Mouse (Mus musculus): Measurements from ENCODE around the gene Kank1. TPM values are rescaled to one million over a fixed set of nuclear protein-coding genes. Genes with fewer than 3 reads are reported as not detected.
A peak's percentile ranks its signal among the peaks of the same experiment; 100 is the strongest.

Gene Kank1
- polyA plus RNA-seq, 1 experiment from 2014 or later, result 2.4 TPM

DNA sequence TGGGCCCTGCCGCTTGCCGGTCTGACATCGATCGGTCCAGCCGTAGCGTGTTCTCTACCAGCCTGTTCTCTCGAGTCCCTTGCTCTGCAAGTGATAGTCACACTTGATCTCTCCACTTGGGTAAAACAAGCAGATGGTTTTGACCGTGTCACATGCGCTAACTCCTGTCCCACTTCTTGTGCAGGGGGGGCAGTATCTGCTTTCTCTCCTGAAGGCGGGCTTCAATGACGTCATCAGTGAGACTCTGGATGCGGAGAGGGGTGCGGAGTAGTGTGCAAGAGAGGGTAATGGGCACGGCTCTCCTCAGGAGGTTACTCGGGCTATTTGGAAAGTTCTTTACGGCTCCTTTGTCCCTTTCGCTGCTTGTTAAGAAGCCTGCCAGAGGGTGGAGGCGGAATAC, 151.1 kb downstream of the Kank1 start:
- Histone ChIP-seq H3K36me3 (ENCODE audit: control insufficient read depth, insufficient read depth, low read length) (no peaks in the 10 kb centered on the region), H3K27ac (ENCODE audit: low read depth, low read length) (no peak overlapping the region), H3K27me3 (replicated peaks; ENCODE audit: control insufficient read depth, insufficient read depth, low read length) (no peaks in the 10 kb centered on the region), H3K4me1 (ENCODE audit: control insufficient read depth, insufficient read depth, low read length) (0 out of 2 replicates have a peak, but pooled peaks cover 5% of the 10 kb centered on the region), H3K4me3 (ENCODE audit: low read depth, low read length) (no peak overlapping the region), H3K9ac (ENCODE audit: low read length) (no peak overlapping the region), H3K9me3 (replicated peaks; ENCODE audit: control insufficient read depth, low read length) (no peaks in the 10 kb centered on the region), H3K4me2 (ENCODE audit: low read length) (no peak overlapping the region)
- ATAC-seq (no peak), DNase-seq (ENCODE audit: low spot score) (no peak)
- 76% methylated on average over 18 of the region's 18 CpGs for WGBS

DNA sequence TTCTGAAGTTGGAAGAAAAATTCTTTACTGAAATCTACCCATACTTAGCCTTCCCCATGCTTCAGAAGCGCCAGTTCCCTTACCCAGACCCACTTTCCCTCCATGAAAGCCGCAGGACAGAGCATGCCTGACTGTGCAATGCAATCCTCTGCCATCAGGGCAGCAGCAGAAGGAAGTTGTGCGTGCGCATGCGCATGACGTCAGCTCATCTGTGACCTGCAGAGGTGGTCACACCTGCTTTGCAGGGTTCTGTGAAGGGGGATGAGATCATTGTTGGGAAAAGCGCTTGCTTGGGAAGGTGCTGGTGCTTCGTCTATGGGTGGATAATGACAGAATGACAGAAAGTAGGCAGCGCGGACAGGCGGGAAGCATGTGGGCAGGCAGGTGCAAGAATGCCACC, 155.4 kb downstream of the Kank1 start:
- no peak for ATAC-seq
- peaks cover 3% of the 10 kb centered on the region; the same call in 1 of the 2 replicates for H3K4me1 ChIP-seq (ENCODE audit: control insufficient read depth, insufficient read depth, low read length)
- H3K27ac ChIP-seq (ENCODE audit: low read depth, low read length), result no peak overlapping the region
- H3K9ac ChIP-seq (ENCODE audit: low read length), result no peak overlapping the region
- no peaks in the 10 kb centered on the region for H3K27me3 ChIP-seq (replicated peaks; ENCODE audit: control insufficient read depth, insufficient read depth, low read length)
- DNase-seq (ENCODE audit: low spot score), result no peak
- H3K4me3 ChIP-seq (ENCODE audit: low read depth, low read length), result no peak overlapping the region
- H3K9me3 ChIP-seq (replicated peaks; ENCODE audit: control insufficient read depth, low read length), result no peaks in the 10 kb centered on the region
- no peak overlapping the region for H3K4me2 ChIP-seq (ENCODE audit: low read length)
- H3K36me3 ChIP-seq (ENCODE audit: control insufficient read depth, insufficient read depth, low read length), result no peaks in the 10 kb centered on the region
- WGBS, result 93% methylated on average over 11 of the region's 11 CpGs

DNA sequence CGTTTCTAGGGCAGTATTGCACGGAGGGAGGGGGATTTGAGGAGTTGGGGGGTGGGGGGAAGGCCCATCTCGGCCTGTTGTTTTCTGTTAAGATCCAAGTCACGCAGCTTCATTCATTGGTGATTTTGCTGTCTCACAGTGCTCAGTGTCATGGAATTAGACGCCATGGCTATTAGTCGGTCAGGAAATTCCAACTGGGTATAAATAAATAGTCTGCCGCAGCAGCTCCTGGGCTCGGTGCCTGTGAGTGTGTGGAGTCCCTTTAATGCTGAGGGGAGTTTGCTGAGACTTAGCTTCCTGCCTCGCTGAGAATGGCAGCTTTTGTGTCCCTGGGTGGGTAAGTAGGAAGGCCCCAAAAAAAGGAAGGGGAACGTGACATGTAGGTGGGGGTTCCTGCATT, 158.3 kb downstream of the Kank1 start:
- no peak overlapping the region for H3K4me2 ChIP-seq (ENCODE audit: low read length)
- no peaks in the 10 kb centered on the region for H3K36me3 ChIP-seq (ENCODE audit: control insufficient read depth, insufficient read depth, low read length)
- WGBS, result 28% methylated on average over 10 of the region's 10 CpGs
- no peak overlapping the region for H3K9ac ChIP-seq (ENCODE audit: low read length)
- ATAC-seq, result peak; percentile 58; the same call in 1 of the 2 replicates
- H3K27me3 ChIP-seq (replicated peaks; ENCODE audit: control insufficient read depth, insufficient read depth, low read length), result no peaks in the 10 kb centered on the region
- no peak overlapping the region for H3K4me3 ChIP-seq (ENCODE audit: low read depth, low read length)
- H3K9me3 ChIP-seq (replicated peaks; ENCODE audit: control insufficient read depth, low read length), result no peaks in the 10 kb centered on the region
- peak; percentile 71 for DNase-seq (ENCODE audit: low spot score)
- no peak overlapping the region; the same call in 1 of the 2 replicates for H3K27ac ChIP-seq (ENCODE audit: low read depth, low read length)
- H3K4me1 ChIP-seq (ENCODE audit: control insufficient read depth, insufficient read depth, low read length), result peaks cover 10% of the 10 kb centered on the region

GRCm38 (mm10) chr19:25396709-25397266, 160.0 kb downstream of the Kank1 start:
- 86% methylated on average over 6 of the region's 6 CpGs for WGBS
- H3K36me3 ChIP-seq (ENCODE audit: control insufficient read depth, insufficient read depth, low read length), result no peaks in the 10 kb centered on the region

DNA sequence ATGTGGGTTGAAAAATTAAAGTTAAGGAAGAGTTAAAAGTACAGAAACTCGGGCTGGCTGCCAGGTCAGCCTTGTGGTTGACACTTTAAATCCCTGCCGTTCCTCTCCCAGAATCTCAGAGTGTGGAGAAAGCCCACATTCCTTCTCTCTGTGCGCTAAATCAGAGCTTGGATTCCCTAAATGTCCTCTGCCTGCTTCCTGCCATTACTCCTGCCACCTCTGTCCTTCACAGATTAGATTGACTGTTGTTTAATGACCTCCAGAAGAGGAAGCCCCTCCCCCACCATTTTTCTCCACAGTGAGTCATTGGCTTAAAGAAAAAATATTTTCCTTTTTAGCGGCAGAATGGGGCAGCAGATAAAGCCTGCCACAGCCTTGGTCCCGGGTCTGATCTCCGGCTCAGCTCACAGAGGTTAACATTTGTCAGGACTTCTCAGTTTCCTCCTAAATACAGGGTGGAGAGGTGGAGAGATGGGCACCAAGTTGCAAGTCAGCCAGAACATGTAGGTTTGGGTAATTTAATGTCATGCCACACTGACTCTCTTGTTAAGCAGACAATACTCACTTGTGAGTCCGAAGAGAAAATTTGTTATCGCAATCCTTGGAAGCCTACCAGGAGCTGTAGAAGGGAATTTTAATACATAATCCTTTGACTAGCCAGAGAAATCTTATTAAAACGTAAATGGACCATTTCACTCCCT, 162.9 kb downstream of the Kank1 start:
- Histone ChIP-seq H3K9me3 (replicated peaks; ENCODE audit: control insufficient read depth, low read length) (no peaks in the 10 kb centered on the region), H3K27ac (ENCODE audit: low read depth, low read length) (no peak overlapping the region), H3K27me3 (replicated peaks; ENCODE audit: control insufficient read depth, insufficient read depth, low read length) (no peaks in the 10 kb centered on the region), H3K4me2 (ENCODE audit: low read length) (peak overlapping the region; percentile 6), H3K36me3 (ENCODE audit: control insufficient read depth, insufficient read depth, low read length) (no peaks in the 10 kb centered on the region), H3K4me3 (ENCODE audit: low read depth, low read length) (no peak overlapping the region), H3K9ac (ENCODE audit: low read length) (no peak overlapping the region), H3K4me1 (ENCODE audit: control insufficient read depth, insufficient read depth, low read length) (peaks cover 22% of the 10 kb centered on the region)
- 13% methylated on average over 9 of the region's 9 CpGs for WGBS
- DNase-seq (ENCODE audit: low spot score) (no peak), ATAC-seq (no peak)

More at GRCm38 (mm10) chr19:25396709-25397266, 160.0 kb downstream of the Kank1 start:
- Histone ChIP-seq H3K9me3 (replicated peaks; ENCODE audit: control insufficient read depth, low read length) (no peaks in the 10 kb centered on the region), H3K9ac (ENCODE audit: low read length) (no peak overlapping the region), H3K27ac (ENCODE audit: low read depth, low read length) (no peak overlapping the region), H3K4me2 (ENCODE audit: low read length) (no peak overlapping the region), H3K27me3 (replicated peaks; ENCODE audit: control insufficient read depth, insufficient read depth, low read length) (no peaks in the 10 kb centered on the region), H3K4me1 (ENCODE audit: control insufficient read depth, insufficient read depth, low read length) (peaks cover 19% of the 10 kb centered on the region), H3K4me3 (ENCODE audit: low read depth, low read length) (no peak overlapping the region)
- DNase-seq (ENCODE audit: low spot score), result no peak
- ATAC-seq, result no peak

DNA sequence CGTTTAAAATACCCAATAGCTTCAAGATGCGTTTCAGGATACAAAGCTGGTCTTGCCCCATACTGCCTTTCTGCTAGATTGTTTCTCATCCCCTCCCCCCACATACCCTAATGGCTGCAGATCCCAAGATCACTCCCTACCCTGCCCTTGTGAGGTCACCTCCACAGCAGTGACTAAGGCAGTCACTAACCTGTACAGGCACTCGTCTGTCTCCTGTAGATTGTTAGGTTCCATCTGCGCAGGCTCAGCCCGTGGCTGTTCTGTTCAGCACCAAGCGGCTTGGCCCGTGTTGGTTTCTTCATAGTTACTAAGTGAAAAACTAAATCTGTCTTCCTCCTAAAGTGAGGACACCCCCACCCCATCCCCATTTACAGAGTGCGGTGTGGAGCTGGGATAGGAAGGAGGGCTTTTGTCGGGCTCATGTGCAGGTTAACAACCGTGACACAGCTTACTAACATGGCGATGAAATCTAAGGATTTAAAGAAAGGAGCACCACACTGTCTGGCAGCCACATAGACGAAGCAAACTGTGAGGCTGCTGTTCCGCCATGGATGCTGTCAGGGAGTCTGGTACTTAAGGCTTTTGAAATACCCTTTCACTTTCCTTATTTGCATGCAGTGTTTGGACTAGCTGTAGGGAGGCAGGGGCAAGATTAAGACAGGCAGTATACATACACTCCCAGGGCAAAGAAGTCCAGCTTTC, 163.6 kb downstream of the Kank1 start:
- DNase-seq (ENCODE audit: low spot score), result peak; percentile 42
- no peaks in the 10 kb centered on the region for H3K9me3 ChIP-seq (replicated peaks; ENCODE audit: control insufficient read depth, low read length)

DNA sequence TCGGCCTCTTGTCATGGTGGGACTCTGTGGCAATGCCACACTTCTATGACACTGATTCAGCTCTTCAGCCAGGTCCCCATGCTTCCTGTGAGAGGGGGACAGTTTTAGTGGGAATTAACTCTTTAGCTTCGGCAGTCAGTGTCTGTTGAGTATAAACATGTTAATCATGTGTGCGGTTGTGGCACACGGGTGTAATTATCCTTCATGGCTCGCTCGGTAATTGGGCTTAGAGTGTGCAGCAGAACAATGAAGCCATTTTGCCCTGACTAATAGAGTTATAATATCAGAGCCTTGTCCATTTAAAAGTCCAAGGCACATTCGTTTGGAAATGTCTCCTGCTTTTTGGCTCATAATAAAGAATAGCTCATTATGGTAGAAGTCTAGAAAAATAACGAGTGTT, 164.7 kb downstream of the Kank1 start:
- H3K4me2 ChIP-seq (ENCODE audit: low read length), result no peak overlapping the region
- H3K4me3 ChIP-seq (ENCODE audit: low read depth, low read length), result no peak overlapping the region
- H3K36me3 ChIP-seq (ENCODE audit: control insufficient read depth, insufficient read depth, low read length), result no peaks in the 10 kb centered on the region
- DNase-seq (ENCODE audit: low spot score) (peak; percentile 53), ATAC-seq (peak; percentile 35; the same call in 1 of the 2 replicates)
- no peaks in the 10 kb centered on the region; the same call in 1 of the 2 replicates for H3K27me3 ChIP-seq (replicated peaks; ENCODE audit: control insufficient read depth, insufficient read depth, low read length)
- peaks cover 24% of the 10 kb centered on the region for H3K4me1 ChIP-seq (ENCODE audit: control insufficient read depth, insufficient read depth, low read length)
- no peak overlapping the region for H3K9ac ChIP-seq (ENCODE audit: low read length)
- H3K27ac ChIP-seq (ENCODE audit: low read depth, low read length), result no peak overlapping the region
- WGBS, result 6% methylated on average over 8 of the region's 8 CpGs
- no peaks in the 10 kb centered on the region for H3K9me3 ChIP-seq (replicated peaks; ENCODE audit: control insufficient read depth, low read length)

More for the DNA sequence above, 163.6 kb downstream of the Kank1 start:
- WGBS, result 21% methylated on average over 13 of the region's 13 CpGs
- peaks cover 20% of the 10 kb centered on the region for H3K4me1 ChIP-seq (ENCODE audit: control insufficient read depth, insufficient read depth, low read length)
- H3K4me2 ChIP-seq (ENCODE audit: low read length), result peak overlapping the region; percentile 6
- no peaks in the 10 kb centered on the region for H3K27me3 ChIP-seq (replicated peaks; ENCODE audit: control insufficient read depth, insufficient read depth, low read length)
- no peak overlapping the region for H3K9ac ChIP-seq (ENCODE audit: low read length)
- H3K36me3 ChIP-seq (ENCODE audit: control insufficient read depth, insufficient read depth, low read length), result no peaks in the 10 kb centered on the region
- H3K4me3 ChIP-seq (ENCODE audit: low read depth, low read length), result no peak overlapping the region
- H3K27ac ChIP-seq (ENCODE audit: low read depth, low read length), result no peak overlapping the region
- peak; percentile 38; the same call in 1 of the 2 replicates for ATAC-seq

- Histone ChIP-seq H3K9ac (ENCODE audit: low read length) (no peak overlapping the region), H3K36me3 (ENCODE audit: control insufficient read depth, insufficient read depth, low read length) (no peaks in the 10 kb centered on the region), H3K27me3 (replicated peaks; ENCODE audit: control insufficient read depth, insufficient read depth, low read length) (no peaks in the 10 kb centered on the region; the same call in 1 of the 2 replicates), H3K4me2 (ENCODE audit: low read length) (no peak overlapping the region), H3K4me1 (ENCODE audit: control insufficient read depth, insufficient read depth, low read length) (peaks cover 35% of the 10 kb centered on the region), H3K27ac (ENCODE audit: low read depth, low read length) (no peak overlapping the region), H3K9me3 (replicated peaks; ENCODE audit: control insufficient read depth, low read length) (no peaks in the 10 kb centered on the region), H3K4me3 (ENCODE audit: low read depth, low read length) (no peak overlapping the region)
- ATAC-seq, result no peak
- DNase-seq (ENCODE audit: low spot score), result no peak
- 94% methylated on average over 4 of the region's 4 CpGs for WGBS
Measured at GRCm38 (mm10) chr19:25404163-25404562, 167.4 kb downstream of the Kank1 start.
